Mouse (Mus musculus): ENCODE results near the gene Pde1a. TPM values are rescaled to one million over a fixed set of nuclear protein-coding genes. Genes with fewer than 3 reads are reported as not detected.
"Not testable (repeated sequence)": the region's sequence is repeated elsewhere in the genome, so short reads cannot be mapped to it uniquely, and the experiment has no call there.

Gene Pde1a
- total and polyA plus RNA-seq, 3 experiments, result 0.33 TPM; not detected in 2

DNA sequence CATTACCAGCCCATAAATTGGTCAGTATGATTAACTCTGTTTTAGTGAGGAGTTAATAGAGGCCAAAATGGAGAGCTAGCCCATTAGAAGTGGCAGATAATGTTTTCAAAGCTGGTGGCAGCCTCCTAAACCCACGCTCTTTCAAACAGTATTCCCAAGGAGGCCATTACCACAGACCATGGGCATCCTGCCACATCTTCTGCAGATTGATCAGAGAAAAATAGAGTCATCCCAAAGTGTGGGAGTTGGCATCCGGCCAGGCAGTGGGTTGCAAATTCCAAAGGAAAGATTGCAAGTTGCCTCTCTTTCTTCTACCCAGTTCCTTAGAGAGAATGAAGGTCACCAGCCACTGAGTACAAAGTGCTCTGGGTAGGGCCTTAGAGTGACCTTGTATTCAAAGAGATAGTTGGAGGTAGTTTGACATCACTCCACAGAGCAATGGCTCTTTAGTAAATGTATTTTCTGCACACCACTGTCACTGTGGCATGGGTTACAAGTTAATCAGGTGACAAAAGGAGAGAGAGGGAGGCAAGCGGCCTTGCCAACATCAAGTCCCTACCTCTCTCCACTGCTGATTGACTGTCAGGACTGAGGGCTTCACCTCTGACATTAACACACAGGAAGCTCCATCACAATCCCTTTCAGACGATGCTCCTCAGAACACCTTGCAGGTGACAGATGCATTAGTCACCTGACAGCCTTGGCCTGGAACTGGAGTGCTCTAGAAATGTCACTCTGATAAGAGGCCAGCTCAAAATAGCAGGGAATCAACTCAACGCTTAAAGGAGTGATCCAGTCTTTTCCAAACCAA is 237.3 kb downstream of the Pde1a start:
- Histone ChIP-seq H3K4me3 (ENCODE audit: low read depth, low read length) (no peak overlapping the region), H3K4me1 (ENCODE audit: insufficient read depth, low read depth, low read length) (no peaks in the 10 kb centered on the region), H3K9me3 (replicated peaks) (no peaks in the 10 kb centered on the region), H3K36me3 (replicated peaks) (no peaks in the 10 kb centered on the region), H3K27me3 (ENCODE audit: insufficient read depth, low read length) (no peaks in the 10 kb centered on the region)
- no peak for ATAC-seq (ENCODE audit: extremely low read depth, insufficient number of reproducible peaks, low FRiP score, poor library complexity, severe bottlenecking)
- no peak for TF ChIP-seq GATA1 (IDR thresholded peaks at IDR 0.05; ENCODE audit: borderline replicate concordance, low read length)
- no peak for TF ChIP-seq TAL1 (conservative IDR thresholded peaks at IDR 0.05; ENCODE audit: low read depth, low read length)
- no peak for TF ChIP-seq GATA2 (IDR thresholded peaks at IDR 0.05; ENCODE audit: borderline replicate concordance, low read depth, low read length)
- TF ChIP-seq POLR2AphosphoS5 (IDR thresholded peaks at IDR 0.05; ENCODE audit: insufficient replicate concordance, low read depth, low read length), result no peak
- no peak for TF ChIP-seq CTCF (IDR thresholded peaks at IDR 0.05; ENCODE audit: low read depth, low read length)
- no peak for DNase-seq (ENCODE audit: low spot score)

DNA sequence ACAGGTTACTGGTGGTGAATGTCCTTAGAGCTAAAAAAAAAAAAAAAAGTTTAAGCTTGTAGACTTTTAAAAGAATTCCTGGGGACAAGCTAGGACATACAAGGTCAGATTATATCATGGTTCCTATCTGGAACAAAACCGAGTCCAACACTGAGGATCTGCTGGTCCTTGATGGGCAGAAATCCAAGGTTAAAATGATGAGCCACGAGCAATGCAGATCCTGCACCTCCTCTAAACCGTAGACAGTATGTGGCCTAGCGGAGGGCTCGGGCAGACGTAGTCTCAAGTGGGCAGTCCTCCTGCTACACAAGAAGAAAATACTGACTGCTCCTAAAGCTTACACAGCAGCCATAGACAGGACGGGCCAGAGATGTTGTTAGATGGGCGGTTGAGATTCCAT is 238.5 kb downstream of the Pde1a start:
- Histone ChIP-seq H3K36me3 (replicated peaks) (no peaks in the 10 kb centered on the region), H3K9me3 (replicated peaks) (no peaks in the 10 kb centered on the region), H3K4me3 (ENCODE audit: low read depth, low read length) (no peak overlapping the region), H3K4me1 (ENCODE audit: insufficient read depth, low read depth, low read length) (no peaks in the 10 kb centered on the region), H3K27me3 (ENCODE audit: insufficient read depth, low read length) (no peaks in the 10 kb centered on the region)
- ATAC-seq (ENCODE audit: extremely low read depth, insufficient number of reproducible peaks, low FRiP score, poor library complexity, severe bottlenecking) (no peak), DNase-seq (ENCODE audit: low spot score) (no peak)
- TF ChIP-seq TAL1 (conservative IDR thresholded peaks at IDR 0.05; ENCODE audit: low read depth, low read length) (no peak), CTCF (IDR thresholded peaks at IDR 0.05; ENCODE audit: low read depth, low read length) (no peak), POLR2AphosphoS5 (IDR thresholded peaks at IDR 0.05; ENCODE audit: insufficient replicate concordance, low read depth, low read length) (no peak), GATA2 (IDR thresholded peaks at IDR 0.05; ENCODE audit: borderline replicate concordance, low read depth, low read length) (no peak)

- Histone ChIP-seq H3K4me1 (ENCODE audit: insufficient read depth, low read depth, low read length) (no peaks in the 10 kb centered on the region), H3K27me3 (ENCODE audit: insufficient read depth, low read length) (no peaks in the 10 kb centered on the region), H3K4me3 (ENCODE audit: low read depth, low read length) (no peak overlapping the region), H3K36me3 (replicated peaks) (no peaks in the 10 kb centered on the region), H3K9me3 (replicated peaks) (no peaks in the 10 kb centered on the region)
- no peak for ATAC-seq (ENCODE audit: extremely low read depth, insufficient number of reproducible peaks, low FRiP score, poor library complexity, severe bottlenecking)
- DNase-seq (ENCODE audit: low spot score), result no peak
- no peak for TF ChIP-seq POLR2AphosphoS5 (IDR thresholded peaks at IDR 0.05; ENCODE audit: insufficient replicate concordance, low read depth, low read length)
- TF ChIP-seq TAL1 (conservative IDR thresholded peaks at IDR 0.05; ENCODE audit: low read depth, low read length), result no peak
These were observed 245.5 kb downstream of the Pde1a start for GRCm38 (mm10) chr2:79883631-79884350.

DNA sequence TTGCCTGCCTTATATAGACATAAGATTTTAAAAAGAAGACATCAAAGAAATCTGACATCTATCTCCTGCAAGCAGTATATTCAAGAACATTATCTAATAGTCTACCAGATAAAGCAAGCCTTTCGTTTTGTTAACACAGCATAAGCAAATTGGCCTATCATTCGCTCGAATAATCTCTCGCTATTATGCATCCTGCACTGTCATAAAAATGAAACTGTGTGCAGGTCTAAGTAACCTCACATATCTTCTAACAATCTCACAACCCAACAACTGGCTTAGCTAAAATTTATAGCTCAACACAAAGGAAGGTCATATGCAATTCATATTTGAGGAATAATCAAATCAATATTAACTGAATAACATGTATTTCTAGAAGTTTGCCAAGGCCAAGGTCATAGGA is 246.0 kb downstream of the Pde1a start:
- H3K4me3 ChIP-seq (ENCODE audit: low read depth, low read length), result no peak overlapping the region
- no peaks in the 10 kb centered on the region for H3K36me3 ChIP-seq (replicated peaks)
- H3K9me3 ChIP-seq (replicated peaks), result no peaks in the 10 kb centered on the region
- DNase-seq (ENCODE audit: low spot score) (no peak), ATAC-seq (ENCODE audit: extremely low read depth, insufficient number of reproducible peaks, low FRiP score, poor library complexity, severe bottlenecking) (no peak)
- TF ChIP-seq GATA1 (IDR thresholded peaks at IDR 0.05; ENCODE audit: borderline replicate concordance, low read length) (no peak), TAL1 (conservative IDR thresholded peaks at IDR 0.05; ENCODE audit: low read depth, low read length) (no peak), CTCF (IDR thresholded peaks at IDR 0.05; ENCODE audit: low read depth, low read length) (no peak), GATA2 (IDR thresholded peaks at IDR 0.05; ENCODE audit: borderline replicate concordance, low read depth, low read length) (no peak), POLR2AphosphoS5 (IDR thresholded peaks at IDR 0.05; ENCODE audit: insufficient replicate concordance, low read depth, low read length) (no peak)
- no peaks in the 10 kb centered on the region for H3K4me1 ChIP-seq (ENCODE audit: insufficient read depth, low read depth, low read length)
- H3K27me3 ChIP-seq (ENCODE audit: insufficient read depth, low read length), result no peaks in the 10 kb centered on the region

DNA sequence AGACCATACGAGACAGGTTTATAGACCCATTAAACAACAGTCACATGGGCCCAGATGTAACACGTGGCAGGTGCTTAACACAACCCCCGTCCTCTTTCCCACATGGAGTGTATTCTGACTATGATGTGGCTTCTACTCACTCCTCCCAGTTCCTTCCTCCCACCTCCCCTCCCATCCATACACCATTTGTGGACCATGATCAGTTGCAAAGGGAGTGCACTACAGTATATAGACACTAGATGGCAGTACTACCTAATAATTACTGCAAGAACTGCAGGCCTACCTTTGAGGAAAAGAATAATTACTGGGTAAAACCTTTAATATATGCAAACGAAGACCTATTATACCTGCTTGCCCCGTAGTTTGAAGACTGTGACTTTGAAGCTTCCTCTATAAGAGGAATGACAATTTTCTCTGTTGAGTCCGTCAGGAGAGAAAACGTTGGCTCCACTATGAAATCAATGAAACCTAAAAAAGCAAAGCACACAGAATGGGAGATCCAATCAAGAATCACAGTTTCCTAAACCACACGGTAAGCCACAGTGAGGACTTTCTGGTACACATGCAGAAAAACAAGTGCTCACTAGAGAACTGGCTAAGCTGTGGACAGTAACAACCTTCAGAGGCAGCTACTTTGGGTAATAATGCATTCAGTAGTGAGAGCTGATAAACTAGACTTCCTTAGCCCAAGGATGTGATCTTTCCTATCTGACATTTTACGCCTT is 263.8 kb downstream of the Pde1a start:
- H3K27me3 ChIP-seq (ENCODE audit: insufficient read depth, low read length), result no peaks in the 10 kb centered on the region
- TF ChIP-seq GATA1 (IDR thresholded peaks at IDR 0.05; ENCODE audit: borderline replicate concordance, low read length) (no peak), TAL1 (conservative IDR thresholded peaks at IDR 0.05; ENCODE audit: low read depth, low read length) (no peak), CTCF (IDR thresholded peaks at IDR 0.05; ENCODE audit: low read depth, low read length) (peak; percentile 61; the same call in 1 of the 2 replicates)
- ATAC-seq (ENCODE audit: extremely low read depth, insufficient number of reproducible peaks, low FRiP score, poor library complexity, severe bottlenecking) (peak; percentile 8; the same call in 1 of the 2 replicates), DNase-seq (ENCODE audit: low spot score) (peak; percentile 26)
- H3K36me3 ChIP-seq (replicated peaks), result no peaks in the 10 kb centered on the region
- H3K4me1 ChIP-seq (ENCODE audit: insufficient read depth, low read depth, low read length), result no peaks in the 10 kb centered on the region
- H3K4me3 ChIP-seq (ENCODE audit: low read depth, low read length), result no peak overlapping the region
- H3K9me3 ChIP-seq (replicated peaks), result no peaks in the 10 kb centered on the region

DNA sequence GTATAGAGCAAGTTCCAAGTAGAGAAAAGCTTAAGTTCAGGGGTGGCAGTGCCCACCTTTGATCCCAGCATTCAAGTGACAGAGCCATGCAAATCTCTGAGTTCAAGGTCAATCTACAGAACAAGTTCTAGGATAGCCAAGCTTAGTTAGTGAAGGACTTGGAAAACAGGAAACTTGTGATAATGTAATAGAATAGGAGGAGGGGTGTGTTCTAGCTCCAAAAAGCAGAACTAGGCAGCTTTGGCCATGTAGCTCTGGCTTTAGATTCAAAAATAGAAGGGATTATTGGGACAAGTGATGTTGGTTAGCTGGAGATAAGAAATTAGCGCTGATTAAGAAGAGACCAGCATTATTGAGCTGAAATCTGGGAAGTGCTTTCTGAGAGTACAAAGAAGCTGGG is 272.4 kb downstream of the Pde1a start:
- no peak for DNase-seq (ENCODE audit: low spot score)
- Histone ChIP-seq H3K9me3 (replicated peaks) (no peaks in the 10 kb centered on the region), H3K27me3 (ENCODE audit: insufficient read depth, low read length) (no peaks in the 10 kb centered on the region), H3K36me3 (replicated peaks) (no peaks in the 10 kb centered on the region), H3K4me1 (ENCODE audit: insufficient read depth, low read depth, low read length) (no peaks in the 10 kb centered on the region), H3K4me3 (ENCODE audit: low read depth, low read length) (no peak overlapping the region)
- TF ChIP-seq GATA1 (IDR thresholded peaks at IDR 0.05; ENCODE audit: borderline replicate concordance, low read length), result no peak
- TF ChIP-seq POLR2AphosphoS5 (IDR thresholded peaks at IDR 0.05; ENCODE audit: insufficient replicate concordance, low read depth, low read length), result no peak
- TF ChIP-seq CTCF (IDR thresholded peaks at IDR 0.05; ENCODE audit: low read depth, low read length), result no peak
- TF ChIP-seq GATA2 (IDR thresholded peaks at IDR 0.05; ENCODE audit: borderline replicate concordance, low read depth, low read length), result no peak
- no peak for TF ChIP-seq TAL1 (conservative IDR thresholded peaks at IDR 0.05; ENCODE audit: low read depth, low read length)
- no peak for ATAC-seq (ENCODE audit: extremely low read depth, insufficient number of reproducible peaks, low FRiP score, poor library complexity, severe bottlenecking)

DNA sequence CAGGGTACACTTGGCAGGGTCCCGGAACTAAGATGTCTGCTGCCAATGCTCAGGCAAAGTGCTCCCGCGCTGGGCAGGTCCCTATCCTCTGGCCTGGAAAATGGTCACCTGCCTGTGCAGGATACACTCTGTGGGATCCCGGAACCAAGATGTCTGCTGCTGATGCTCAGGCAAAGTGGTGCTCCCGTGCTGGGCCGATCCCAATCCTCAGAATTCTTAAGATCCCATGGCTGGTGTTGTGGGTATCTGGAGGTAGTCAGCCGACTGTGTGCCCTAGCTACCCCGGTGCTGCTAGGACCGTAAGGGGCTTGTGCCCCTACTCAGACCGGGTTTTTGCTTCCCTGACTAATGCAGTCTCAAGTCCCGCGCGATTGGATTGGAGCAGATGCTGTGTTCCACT is 281.9 kb downstream of the Pde1a start:
- ATAC-seq (ENCODE audit: extremely low read depth, insufficient number of reproducible peaks, low FRiP score, poor library complexity, severe bottlenecking); DNase-seq (ENCODE audit: low spot score); H3K9me3 ChIP-seq (replicated peaks); H3K4me3 ChIP-seq (ENCODE audit: low read depth, low read length); H3K36me3 ChIP-seq (replicated peaks); H3K4me1 ChIP-seq (ENCODE audit: insufficient read depth, low read depth, low read length); H3K27me3 ChIP-seq (ENCODE audit: insufficient read depth, low read length): not testable (repeated sequence)
